Mouse (Mus musculus) bone marrow, adult 2 months (tissue): ENCODE measurements around the gene Lrrc7.

ENCODE experiments used
- CTCF ChIP-seq: fragments of 200-500 bp; IDR thresholded peaks from 2 replicates; pipeline ENCODE4 v1.5.1; 2011; ENCODE audit warnings: low read length, control low read depth; ENCODE audit not compliant: control insufficient read depth, insufficient read depth
- POLR2A ChIP-seq: fragments of 200-500 bp; IDR thresholded peaks from 2 replicates; pipeline ENCODE4 v1.6.1; 2011; ENCODE audit warnings: low read depth, mild to moderate bottlenecking, control low read depth, low read length, borderline replicate concordance; ENCODE audit not compliant: control insufficient read depth

DNA sequence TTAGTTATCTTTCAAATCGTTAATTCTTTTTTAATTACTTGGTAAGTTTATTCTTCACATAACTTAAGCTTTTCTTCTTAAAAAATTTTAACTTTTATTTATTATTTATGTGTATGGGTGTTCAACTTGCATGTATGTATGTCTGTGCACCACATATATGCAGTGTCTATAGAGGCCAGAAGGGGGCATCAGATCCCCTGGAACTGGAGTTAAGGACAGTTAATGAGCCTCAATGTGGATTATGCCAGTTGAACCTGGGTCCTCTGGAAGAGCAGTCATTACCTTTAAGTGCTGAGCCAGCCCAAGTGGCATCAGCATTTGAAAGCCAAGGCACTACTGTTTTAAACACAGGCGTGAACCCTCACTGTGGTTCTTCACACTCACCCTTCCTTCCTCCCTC lies 352.0 kb downstream of the Lrrc7 start:
- TF ChIP-seq CTCF (no peak), POLR2A (no peak)
